Mouse (Mus musculus) brain, embryonic 18.5 days (tissue): ENCODE measurements at regions not wholly inside any gene's neighbourhood (a gene's known extent, or its start where the extent isn't known, plus 50 kb on each side); places are given as distances from the start of the nearest gene placed in this dataset.
A peak's percentile ranks its signal among the peaks of the same experiment; 100 is the strongest.

ENCODE experiments used
- DNase-seq: peaks from one replicate; pipeline ENCODE4 v3.0.0-alpha.2; 2012; ENCODE audit warnings: low read depth, low spot score

DNA sequence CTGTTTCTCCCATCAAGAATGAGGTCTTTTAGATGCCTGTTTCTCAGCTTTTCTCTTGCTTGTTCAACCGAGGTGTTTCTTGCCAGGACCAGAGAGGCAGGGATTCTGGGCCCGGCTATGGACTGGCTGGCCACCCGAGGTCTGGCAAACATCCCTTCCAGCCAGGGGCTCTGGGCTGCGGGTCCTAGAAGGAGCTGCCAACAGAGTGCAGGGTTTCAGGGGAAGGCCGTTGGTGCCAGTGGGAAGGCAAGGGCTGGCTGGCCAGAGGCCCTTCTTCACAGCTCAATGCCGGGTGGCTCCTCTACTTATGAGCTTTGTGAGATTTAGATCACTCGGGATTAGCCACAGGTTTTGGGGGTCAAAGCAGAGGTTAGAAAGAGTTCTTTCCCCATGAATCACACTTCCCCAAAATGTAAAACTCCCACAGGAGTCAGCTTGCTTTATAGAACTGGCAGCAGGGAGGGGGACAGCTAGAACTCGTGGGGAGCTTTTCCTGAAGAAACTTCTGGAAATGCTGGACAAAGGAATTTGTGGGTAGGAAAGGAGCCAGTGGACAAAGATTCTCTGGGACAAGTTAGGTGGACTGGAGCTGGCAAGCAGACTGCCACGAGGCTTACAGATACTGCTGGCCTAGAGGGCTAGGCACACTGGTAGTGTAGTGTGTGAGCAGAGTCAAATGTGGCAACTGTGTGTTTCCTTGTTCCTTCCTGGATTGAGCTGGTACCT is 104.1 kb upstream of the Vps8 start:
- DNase-seq: no peak

DNA sequence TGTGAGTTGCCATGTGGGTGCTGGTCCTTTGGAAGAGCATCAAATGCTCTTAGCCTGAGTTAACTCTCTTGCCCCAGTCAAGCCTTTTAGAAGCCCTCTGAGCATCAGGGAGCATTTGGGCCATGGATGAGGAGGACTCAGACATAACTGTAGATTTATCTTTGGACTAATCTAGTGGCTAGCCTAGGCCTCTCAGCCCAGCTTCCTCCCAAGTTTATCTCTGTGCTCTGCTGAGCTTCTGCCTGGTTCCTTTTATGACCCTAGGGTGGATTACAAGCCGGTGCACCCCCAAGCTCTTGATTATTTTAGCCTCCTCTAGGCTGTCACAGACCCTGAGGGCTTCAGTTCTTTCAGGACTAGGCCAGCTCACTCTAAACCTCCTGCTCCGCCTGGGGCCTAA is 102.6 kb upstream of the Vps8 start:
- DNase-seq: no peak

DNA sequence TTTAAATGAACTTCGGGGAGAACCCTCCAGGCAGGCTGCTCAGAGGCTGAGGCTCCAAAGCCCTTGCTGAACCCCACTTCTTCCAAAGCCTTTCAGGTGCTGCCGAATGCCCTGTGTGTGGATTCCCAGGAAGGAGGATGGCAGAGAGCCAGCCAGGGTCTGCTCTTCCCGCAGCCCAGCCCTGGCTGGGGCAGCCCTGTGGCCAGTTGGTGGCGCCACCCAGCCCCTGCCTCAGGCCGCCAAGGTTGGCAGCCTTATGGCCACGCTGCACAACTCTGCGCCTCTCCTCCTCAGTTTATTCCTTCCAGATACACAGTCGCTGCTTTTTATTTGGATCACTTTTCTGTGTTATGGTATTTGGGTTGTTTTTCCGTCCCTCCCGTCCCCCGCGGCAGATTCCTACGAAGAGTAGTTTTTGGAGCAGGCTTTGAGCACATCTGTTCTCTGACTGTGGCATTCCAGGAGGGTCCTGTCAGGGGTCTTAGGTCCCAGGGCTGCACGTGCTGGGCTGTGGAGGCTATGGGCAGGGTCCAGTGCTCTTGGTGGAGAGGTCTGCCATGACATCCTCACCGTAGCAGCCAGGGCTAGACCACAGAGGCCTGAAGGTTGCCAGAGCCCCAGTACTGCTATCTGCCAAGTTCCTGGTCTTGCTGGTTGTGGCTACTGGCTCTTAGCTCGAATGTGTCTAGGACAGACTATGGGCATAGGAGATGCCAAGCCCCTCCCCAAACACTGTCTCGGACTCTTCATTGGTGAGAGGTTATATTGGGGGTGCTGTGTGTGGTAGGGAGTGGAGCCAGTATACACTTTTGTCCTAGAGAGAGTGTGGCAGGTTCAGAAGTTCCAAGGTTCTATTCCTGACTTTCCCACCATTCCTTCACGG is 101.5 kb upstream of the Vps8 start:
- no peak for DNase-seq

DNA sequence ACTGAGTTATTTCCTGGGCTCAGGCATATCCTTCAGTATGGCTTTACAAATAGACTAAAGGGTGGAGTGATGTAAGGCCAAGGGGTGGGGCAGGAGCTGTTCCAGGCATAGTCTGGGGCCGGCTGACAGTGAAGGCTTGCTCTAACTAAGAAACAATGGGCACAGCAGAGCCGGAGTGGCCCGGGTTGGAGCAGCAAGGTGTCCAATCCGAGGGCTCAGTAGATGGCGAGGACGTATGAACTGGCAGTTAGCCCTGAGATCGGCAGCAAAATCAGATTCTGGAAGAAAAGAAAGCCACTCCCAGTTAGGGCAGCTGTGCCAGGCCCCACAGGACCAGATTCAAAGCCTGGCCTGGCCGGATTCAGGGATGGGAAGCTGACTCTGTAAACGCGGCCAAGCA is 100.5 kb upstream of the Vps8 start:
- no peak for DNase-seq

DNA sequence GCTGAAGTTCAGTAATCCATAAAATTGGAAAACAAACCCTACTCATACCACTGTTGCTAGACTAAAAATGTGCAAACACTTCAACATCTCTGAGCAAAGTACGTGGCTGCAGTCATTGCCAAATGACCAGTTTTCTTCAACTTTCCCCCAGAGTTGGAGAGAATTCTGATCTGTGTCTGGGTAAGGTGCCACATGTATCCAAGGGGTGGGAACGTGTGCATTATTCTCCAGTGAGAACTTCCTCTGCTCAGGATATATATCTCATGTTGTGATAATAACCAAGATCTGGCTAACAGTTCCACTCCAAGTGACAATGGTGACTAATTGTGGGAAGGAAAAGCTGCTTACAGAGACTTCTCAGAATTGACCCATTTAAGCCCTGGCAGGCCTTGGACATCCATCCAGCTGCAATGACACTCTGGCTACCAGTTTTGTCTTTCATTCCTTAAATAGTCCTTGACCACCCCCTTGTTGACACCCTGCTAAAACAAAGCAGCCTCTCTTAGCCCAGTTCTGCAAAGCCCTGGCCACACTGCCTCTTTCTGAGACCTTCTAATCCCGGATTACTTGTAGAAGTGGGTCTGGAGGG is 99.4 kb upstream of the Vps8 start:
- DNase-seq: no peak

DNA sequence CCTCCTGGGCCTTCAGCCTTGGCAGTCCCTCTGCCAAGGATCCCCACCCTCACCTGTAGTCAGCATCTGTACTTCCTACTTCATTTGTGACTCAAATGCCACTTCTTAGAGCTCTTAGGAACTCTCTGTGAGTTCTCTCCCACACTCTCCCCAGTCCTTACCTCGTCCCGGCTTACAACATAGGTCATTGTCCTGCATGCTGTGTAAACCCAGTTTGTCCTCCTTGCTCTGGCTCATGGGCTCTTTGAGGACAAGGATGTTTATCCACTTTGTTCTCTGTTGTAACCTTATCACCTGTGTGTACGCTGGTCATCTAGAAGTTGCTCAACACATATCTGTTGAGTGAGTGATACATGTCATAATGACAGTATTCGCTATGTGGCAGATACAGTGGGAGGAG is 94.9 kb upstream of the Vps8 start:
- no peak for DNase-seq

DNA sequence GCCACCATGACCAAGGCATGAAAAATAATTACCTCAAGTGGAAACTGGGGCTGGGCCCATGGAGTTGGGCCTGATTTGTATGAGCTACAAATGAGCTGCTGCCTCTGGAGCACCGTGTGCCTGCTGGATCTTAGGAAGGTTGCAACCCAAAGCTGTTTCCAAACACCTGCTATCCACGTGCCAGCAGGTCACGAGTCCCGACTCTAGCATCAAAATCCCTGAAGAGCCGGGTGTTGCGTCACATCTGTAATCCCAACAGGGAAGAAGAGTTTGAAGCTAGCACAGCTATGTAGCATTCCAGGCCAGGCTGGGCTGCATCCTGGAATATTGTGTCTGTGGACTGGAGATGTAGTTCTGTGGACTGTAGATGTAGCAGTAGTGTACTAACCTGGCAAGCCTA is 93.7 kb upstream of the Vps8 start:
- no peak for DNase-seq

DNA sequence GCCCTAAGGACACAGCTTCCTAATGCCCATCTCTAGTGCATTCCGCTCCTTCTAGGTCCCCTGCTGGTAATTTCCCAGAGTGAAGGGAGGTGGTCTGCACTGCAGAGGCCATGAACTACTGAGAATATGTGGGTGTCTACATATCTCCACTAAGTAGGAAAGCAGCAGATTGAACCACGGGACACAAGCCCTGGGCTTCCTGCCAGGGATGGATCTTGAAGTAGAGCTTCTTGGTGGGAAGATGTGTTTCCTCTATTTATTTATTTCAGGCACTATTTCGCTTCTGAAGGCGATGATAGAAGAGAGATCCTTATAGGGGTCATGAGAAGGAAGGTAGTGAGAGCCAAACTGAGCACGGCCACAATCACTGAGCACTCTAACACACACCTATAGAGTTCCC is 91.7 kb upstream of the Vps8 start:
- no peak for DNase-seq

DNA sequence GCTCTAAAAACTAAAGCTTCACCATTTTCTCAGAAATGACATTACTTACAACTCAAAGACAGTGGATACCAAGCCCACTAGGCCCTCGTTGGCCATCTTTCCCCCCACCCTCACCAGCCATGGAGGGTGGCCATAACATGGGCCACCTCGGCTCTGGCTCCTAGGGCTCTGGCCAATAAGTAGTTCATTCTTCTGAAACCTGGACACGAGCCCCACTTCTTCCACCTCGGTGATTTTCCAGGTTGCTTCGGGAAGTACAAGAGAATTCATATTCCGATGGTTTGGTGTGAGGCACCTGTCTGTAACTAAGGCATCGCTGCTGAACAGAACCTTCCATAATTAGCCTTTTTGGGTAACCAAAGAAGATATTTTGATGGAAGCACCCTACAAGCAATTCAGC is 90.5 kb upstream of the Vps8 start:
- DNase-seq: no peak

DNA sequence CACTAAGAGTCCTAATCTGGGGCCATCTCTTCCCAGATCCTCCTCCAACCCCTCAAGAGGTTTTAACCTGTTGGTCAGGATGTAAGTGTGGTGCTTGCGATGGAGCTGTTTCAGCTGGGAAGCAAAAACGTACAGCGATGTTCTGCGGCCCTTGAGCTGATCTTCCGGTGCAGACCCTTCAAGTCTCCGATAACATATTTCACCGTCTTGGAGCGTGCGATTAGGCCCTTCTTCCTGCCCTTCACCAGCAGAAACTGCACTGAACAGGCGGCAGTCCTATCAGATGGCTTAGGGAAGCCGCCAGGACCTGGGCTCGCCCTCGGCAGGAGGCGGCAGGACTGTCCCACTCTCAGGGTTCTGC is 90.1 kb upstream of the Vps8 start:
- DNase-seq: no peak

DNA sequence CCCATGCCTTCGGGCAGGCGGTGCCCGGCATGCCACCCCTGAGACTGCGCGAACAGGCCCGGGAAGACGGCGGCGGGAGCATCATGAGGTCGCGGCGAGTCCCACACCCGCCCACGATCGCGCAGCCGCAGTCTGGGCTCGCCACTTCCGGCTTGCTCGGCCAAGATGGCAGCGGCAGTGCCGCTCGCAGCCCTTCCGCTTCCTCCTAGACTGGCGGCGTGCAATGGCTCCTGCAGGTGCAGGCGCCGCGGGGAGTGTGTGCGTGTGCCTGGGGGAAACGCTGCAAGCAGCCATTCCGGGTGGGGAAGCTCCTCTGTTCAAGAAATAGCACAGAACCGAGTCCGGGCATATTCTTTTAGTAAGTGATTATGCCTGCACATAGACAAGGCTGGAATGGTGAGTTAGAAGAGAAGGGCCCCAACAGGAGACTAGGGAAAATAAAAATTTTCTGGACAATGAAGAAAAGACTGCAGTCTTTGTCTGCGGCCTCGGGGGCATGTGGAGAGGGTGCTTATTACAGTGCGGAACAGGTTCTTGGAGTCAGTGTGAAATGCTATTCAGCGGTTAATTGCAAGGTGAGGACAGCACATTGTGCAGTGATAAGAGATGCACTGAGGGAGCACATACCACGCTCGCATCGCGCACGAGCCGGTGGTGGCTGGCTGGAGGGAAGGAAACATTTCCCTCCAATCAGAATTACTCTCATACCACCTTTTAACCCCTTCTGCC is 89.5 kb upstream of the Vps8 start:
- DNase-seq: no peak

DNA sequence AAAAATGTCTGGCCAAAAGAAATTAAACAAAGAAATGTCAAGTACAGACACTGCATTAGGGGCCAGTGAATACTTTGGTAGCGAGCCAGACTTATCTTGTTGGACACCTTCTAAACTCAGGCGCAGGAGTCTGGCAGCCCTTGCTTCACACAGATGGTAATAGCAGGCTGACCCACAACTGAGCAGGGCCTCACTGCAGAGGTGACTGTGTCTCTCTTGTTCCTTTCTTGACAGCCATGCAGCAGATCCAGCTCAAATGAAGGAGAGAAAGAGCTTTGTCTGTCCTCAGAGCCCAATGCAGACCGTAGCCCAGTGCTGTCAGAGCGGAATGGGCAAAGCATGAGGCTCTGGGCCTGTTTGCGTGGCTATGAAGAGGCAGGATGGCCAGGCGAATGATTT is 83.9 kb upstream of the Vps8 start:
- no peak for DNase-seq

DNA sequence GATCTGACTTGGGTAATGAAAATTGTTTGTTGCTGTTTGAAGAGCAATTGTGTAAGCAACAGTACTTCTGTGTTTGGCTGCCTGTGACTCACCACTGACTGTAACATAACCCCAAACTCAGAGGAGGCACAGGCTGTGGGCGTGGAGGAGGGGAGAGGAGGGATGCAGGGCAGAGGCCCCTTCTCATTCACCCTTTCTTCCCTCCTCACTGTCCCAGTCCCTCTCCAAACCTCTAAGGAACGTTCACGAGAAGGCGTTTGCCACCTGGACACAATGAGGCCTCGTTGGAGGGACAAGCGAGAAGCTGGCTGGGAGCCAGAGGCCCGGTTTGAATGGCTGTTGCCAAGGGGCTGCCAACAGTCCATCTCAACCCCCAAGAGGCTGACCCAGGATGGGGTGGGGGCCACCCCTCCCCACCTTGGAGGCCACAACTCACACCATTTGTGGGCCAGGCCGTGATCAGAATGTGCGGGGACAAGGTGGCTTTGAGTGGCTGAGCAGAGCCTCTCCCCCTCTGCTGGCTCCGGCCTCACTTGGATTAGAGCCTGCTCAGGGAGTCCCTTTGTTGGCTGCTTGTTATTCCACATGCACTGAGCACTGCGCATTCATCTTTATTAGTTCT is 83.3 kb upstream of the Vps8 start:
- peak; percentile 67 for DNase-seq

DNA sequence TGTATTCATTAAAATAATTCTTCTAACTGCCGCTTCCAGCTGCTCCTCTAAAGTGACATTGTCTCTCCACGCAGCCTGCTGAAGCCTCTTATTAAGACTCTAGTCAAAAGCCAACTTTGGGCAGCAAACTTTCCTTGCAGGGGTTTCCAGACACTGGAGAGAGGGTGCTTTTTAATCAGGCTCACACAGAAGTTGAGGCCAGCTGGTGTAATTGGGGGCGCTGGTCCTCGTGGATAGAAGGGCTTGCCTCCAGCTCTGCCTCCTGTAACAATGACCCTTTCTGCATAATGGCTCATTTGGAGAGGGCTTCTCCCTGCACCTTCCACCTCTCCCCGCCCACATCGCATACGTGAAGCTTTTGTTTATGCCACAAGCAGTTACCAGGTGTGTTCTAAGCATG is 82.8 kb upstream of the Vps8 start:
- DNase-seq: peak; percentile 42

DNA sequence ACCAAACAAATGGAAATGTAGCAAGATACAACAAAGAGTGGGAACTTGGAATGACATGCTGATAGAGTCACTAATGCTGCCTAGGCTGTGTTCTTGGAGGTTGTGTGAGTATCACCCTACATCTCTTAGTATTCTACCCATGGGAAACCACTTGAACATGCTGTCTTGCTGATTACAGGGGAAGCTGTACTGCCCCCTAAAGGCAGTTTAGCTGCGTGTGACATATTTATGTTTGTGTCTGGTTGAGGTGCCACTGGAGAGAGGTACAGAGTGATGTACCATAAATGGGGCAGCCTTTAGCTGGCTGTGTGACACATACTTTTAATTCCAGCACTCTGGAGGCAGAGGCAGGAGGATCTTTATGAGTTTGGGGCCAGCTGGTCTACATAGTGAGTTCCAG is 73.0 kb upstream of the Vps8 start:
- no peak for DNase-seq

DNA sequence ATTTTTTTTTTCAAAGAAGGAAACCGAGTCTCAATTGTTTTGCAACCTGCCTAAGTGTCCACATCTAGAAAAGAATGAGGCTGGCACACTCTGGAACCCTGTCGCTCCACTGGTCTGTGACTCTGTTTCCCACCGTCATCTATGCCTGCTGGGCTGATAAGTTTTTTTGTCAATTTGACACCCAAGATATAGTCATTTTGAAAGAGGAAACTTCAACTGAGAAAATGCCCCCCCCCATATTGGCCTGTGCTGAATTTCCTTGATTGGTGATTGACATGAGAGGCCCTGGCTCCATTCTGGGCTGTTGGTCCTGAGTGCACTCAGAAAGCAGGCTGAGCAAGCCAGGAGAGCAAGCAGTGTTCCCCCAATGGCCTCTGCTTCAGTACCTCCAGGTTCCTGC is 71.6 kb upstream of the Vps8 start:
- no peak for DNase-seq

DNA sequence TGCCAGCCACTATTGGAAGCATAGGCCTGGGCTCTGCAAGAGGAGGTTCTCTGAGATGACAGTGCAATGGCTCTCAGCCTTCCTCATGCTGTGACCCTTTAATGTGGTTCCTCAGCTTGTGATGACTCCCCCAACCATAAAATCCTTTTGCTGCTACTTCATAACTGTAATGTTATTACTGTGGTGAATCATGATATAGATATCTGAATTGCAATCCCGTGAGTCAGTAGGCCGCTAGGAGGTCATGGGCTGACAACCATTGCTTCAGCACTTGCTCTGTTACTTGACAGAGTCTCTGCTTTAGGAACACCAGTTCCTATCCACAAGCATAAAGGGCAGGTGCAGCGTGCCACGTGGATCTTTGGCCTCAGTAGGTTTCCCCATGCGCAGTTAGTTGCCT is 69.8 kb upstream of the Vps8 start:
- DNase-seq: no peak

DNA sequence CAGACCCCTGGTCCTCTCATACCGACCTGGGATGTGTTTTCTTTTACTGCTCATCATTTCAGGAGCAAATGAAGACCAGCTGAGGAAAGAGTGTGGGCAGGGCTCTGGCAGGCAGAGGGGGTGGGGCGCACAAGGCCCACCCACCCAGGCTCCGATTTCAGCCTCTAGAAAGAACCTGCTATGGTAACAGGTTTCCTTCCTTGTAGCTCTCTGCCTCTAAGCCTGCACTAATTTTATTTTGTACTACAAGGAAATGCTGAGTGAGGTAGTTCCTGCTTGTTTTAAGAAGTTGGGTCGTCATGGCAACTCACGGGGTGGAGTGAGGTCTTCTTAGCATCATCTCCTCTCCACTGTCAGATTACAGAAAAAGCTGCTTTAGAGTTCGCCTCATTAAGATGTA is 69.4 kb upstream of the Vps8 start:
- DNase-seq: no peak

DNA sequence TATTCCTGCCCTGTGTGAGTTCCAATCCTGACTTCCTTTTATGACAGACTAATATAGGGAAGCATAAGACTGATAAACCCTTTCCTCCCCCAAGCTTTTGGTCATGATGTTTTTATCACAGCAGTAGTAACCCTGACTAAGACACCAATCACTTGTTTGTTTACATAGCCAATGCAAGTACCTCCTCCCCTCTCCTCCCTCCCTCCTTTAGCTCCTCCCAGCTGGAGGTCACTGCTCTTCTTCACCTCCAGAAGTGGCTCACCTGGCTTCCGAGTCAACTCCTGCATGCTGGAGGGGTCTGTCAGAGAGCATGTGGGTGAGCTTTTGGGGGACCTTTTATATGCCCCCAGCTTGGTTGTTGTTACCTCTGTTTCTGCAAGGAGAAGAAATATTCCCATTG is 67.3 kb upstream of the Vps8 start:
- no peak for DNase-seq

DNA sequence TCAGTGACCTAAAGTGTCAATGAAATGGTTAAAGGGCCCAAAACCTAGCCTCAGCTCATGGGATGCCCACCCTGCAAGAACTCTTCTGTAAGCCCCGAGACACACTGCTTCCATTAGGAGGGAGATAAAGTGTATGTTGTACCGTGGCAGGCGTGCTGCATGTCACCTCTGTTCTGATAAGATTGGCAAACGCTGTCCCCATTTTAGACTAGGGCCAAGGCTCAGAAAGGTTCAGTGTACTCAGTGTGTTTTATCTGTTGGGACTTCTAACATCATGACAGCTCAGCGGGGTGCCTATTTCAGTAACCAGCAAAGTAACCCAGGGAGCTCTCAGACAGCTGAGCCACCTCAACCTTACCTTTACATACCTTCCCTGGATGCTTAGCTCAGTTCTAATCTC is 65.5 kb upstream of the Vps8 start:
- DNase-seq: no peak

DNA sequence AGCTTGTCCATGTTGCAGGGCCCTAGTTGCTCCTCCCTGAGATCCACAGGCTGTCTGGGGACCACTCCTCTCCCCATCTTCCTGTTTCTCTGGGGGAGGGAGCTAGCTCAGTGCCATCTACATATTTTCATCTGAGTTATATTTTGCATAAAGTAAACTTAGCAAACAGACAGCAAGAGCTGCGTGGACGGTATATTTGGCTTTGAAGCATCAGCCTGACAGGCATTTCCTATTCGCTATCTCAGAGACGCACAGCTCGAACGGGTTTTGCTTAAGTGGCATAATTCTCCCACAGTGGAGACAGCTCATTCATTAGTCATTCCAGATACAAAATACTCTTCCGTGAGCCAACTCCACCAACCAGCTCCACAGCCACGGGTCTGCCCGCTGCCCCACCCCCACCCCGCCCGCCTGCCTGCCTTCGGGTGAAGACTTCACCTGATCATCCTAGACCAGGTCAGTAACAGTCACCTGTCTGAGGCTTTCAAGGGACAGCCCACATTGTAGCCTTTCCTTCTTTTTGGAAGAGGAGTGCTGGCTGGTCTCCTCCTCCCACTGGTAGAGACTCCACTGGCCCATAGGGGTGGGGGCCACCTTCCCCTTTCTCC is 64.5 kb upstream of the Vps8 start:
- DNase-seq: no peak
